Mouse (Mus musculus): Measurements from ENCODE around the gene Gm14296. TPM values are rescaled to one million over a fixed set of nuclear protein-coding genes. Genes with fewer than 3 reads are reported as not detected.
"Not testable (repeated sequence)": the region's sequence is repeated elsewhere in the genome, so short reads cannot be mapped to it uniquely, and the experiment has no call there.

Gm14296 gene
- total RNA-seq (2021), result 10 to 100 TPM in 1 of 2 experiments, 1 to 10 TPM in 1; 8.8 to 10.6 TPM
- long read RNA-seq, experiment 1, result 0 reads
- long read RNA-seq, experiment 2, partial matches to known transcripts, result 3 of 6 reads
- long read RNA-seq, experiment 2, other reads (novel, unspliced or antisense), result 0 of 6 reads

GRCm38 (mm10) chr2:176927709-176928108 lies at the start of gene Gm14296:
Gene Gm14296 (minus strand): TSS chr2:176927809.
- not testable (repeated sequence) for DNase-seq (ENCODE audit: low spot score in 2 of 2)

DNA sequence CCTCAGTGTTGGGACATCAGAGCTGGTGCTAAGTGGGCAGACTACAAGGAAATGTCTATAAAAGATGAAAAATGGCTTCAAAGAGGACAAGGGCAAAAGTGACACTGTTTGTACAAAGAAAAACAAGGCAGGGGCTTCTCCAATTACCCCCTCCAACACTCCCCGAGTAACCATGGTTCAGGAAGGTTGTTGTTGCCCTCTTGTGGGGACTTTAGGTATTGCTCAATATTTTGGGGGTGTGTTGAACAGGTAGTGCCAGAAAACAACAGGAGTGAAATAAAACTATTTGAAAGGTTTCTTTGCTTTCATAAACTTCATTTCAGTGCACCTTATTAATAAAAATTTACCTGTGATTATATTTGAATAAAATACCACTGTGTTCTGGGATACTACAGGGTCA lies 22.1 kb downstream of the Gm14296 start:
- not testable (repeated sequence) for DNase-seq (ENCODE audit: low spot score in 2 of 2)

Other genes with a start within 250 kb of the Gm14296 start
- gene Gm14305, start 219.5 kb downstream of the Gm14296 start, total RNA-seq (2021), result 10 to 100 TPM; 11.6 to 13.3 TPM
- 10 to 100 TPM in 1 of 2 experiments, 1 to 10 TPM in 1; 9.4 to 11.3 TPM for gene Gm14295, start 129.2 kb downstream of the Gm14296 start, total RNA-seq (2021)
- gene Gm14408, start 96.7 kb downstream of the Gm14296 start, total RNA-seq (2021), result not detected
- gene Gm14419, start 73.1 kb upstream of the Gm14296 start, total RNA-seq (2021), result 10 to 100 TPM; 29.0 to 36.4 TPM
- 1 to 10 TPM in 1 of 2 experiments, under 1 TPM in 1; 0.79 to 1.4 TPM for gene Gm14401, start 146.5 kb upstream of the Gm14296 start, total RNA-seq (2021)